Mouse (Mus musculus): ENCODE measurements at regions not wholly inside any gene's neighbourhood (a gene's known extent, or its start where the extent isn't known, plus 50 kb on each side); places are given as distances from the start of the nearest gene placed in this dataset.

DNA sequence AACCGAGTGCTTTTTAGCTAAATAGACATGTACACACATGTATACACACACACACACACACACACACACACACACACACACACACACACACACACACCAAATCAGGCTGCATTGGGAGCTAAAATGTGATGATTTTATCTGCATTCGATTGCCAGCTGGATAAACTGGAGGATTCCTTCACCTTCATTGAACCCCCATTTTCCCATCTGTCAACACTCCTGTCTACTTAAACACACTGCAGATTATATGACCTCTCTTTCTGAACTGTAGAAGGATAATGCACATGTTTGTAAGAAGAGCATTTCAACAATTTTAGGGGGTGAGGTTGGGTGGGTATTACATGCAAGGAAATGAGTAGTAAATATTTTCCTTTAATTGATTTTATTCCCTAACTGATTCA, 156.8 kb upstream of the Kcnip4 start:
- TF ChIP-seq GATA1 (IDR thresholded peaks at IDR 0.05; ENCODE audit: low read length) (no peak), TAL1 (IDR thresholded peaks at IDR 0.05; ENCODE audit: low read length) (no peak)

Data from erythroblast, embryonic 14.5 days (primary cell).